Mouse (Mus musculus) cortical plate, adult 2 months (tissue): Measurements from ENCODE around the gene Jade3.

ENCODE experiments used
- CTCF ChIP-seq: fragments of 200-500 bp; IDR thresholded peaks from 2 replicates; pipeline ENCODE4 v1.5.1; 2011; ENCODE audit warnings: mild to moderate bottlenecking, control low read depth, low read length; ENCODE audit not compliant: insufficient read depth; ENCODE audit errors: extremely low read depth
- POLR2A ChIP-seq: fragments of 200-500 bp; IDR thresholded peaks from 2 replicates; pipeline ENCODE4 v1.6.1; 2011; ENCODE audit warnings: mild to moderate bottlenecking, low read length, control low read depth; ENCODE audit not compliant: insufficient read depth; ENCODE audit errors: extremely low read depth

DNA sequence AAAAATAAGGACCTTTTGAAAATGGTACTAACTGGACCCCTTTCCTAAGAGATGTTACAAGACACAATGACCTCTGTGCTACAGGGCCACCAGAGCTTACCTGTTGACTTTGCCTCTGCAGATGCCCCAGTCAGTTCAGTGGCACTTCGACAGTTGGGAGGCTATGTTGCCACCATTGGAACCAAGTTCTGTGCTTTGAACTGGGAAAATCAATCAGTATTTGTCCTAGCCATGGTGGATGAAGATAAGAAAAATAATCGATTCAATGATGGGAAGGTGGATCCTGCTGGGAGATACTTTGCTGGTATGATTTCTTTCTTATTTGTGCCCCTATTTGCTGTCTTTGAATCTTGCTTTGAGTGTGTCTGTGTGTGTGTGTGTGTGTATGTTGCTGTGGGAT, 126.7 kb downstream of the Jade3 start:
- no peak for TF ChIP-seq CTCF
- TF ChIP-seq POLR2A = no peak
